Mouse (Mus musculus): ENCODE results near the gene Dbp.

- TF ChIP-seq POLR2A (IDR thresholded peaks at IDR 0.05; ENCODE audit: low read depth, low read length) (no peak), CTCF (IDR thresholded peaks at IDR 0.05; ENCODE audit: extremely low read depth, insufficient read depth, insufficient read length, insufficient replicate concordance) (no peak)
Observed at GRCm38 (mm10) chr7:45665303-45666138, 39.4 kb upstream of the Dbp start.
